Mouse (Mus musculus) spleen, adult 2 months (tissue): ENCODE data around the gene Tmco1.

ENCODE experiments used
- CTCF ChIP-seq: fragments of 200-500 bp; IDR thresholded peaks from 2 replicates; pipeline ENCODE4 v1.5.1; 2011; ENCODE audit warnings: mild to moderate bottlenecking, inconsistent platforms; ENCODE audit not compliant: insufficient read depth, insufficient read length, insufficient replicate concordance; ENCODE audit errors: extremely low read depth
- POLR2A ChIP-seq: fragments of 200-500 bp; IDR thresholded peaks from 2 replicates; pipeline ENCODE4 v1.6.1; 2011; ENCODE audit warnings: low read depth, low read length, inconsistent platforms

DNA sequence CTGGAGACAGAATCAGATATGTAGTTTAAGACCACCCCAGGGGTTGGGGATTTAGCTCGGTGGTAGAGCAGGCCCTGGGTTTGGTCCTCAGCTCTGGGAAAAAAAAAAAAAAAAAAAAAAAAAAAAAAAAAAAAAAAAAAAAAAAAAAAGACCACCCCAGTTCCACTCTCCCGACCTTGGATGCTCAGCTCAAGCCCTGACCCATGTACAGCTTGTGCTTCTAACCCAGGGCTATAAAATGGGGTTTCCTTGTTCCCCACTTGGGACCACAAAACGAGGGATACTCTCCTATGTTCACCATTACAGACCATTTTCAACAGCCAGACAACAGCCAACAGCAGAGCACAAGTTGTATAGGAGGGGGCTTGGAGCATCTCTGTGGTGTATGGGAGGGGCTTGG is 41.5 kb upstream of the Tmco1 start:
- no peak for TF ChIP-seq CTCF
- TF ChIP-seq POLR2A, result no peak
